Mouse (Mus musculus) A20 (cell line): ENCODE measurements around the gene Celf2.

ENCODE experiments used
- DNase-seq: peaks from one replicate; pipeline ENCODE4 v3.0.0-alpha.2; 2011; ENCODE audit warnings: low read depth, low spot score

Celf2 gene

GRCm38 (mm10) chr2:6553656-6554055 lies 955.7 kb downstream of the Celf2 start:
- no peak for DNase-seq

GRCm38 (mm10) chr2:6549251-6549650 lies 960.1 kb downstream of the Celf2 start:
- no peak for DNase-seq

- no peak for DNase-seq
Observed at GRCm38 (mm10) chr2:6547139-6547664, 962.2 kb downstream of the Celf2 start.

GRCm38 (mm10) chr2:6546462-6547138 lies 962.8 kb downstream of the Celf2 start:
- no peak for DNase-seq

- DNase-seq, result no peak
Observed at GRCm38 (mm10) chr2:6545127-6545931, 964.0 kb downstream of the Celf2 start.

GRCm38 (mm10) chr2:6543650-6544049 lies 965.7 kb downstream of the Celf2 start:
- DNase-seq, result no peak

GRCm38 (mm10) chr2:6542556-6543180 lies 966.7 kb downstream of the Celf2 start:
- DNase-seq, result no peak

GRCm38 (mm10) chr2:6540825-6541224 lies 968.5 kb downstream of the Celf2 start:
- DNase-seq, result no peak

- DNase-seq, result no peak
Observed at GRCm38 (mm10) chr2:6540092-6540491, 969.3 kb downstream of the Celf2 start.

GRCm38 (mm10) chr2:6538500-6538899 lies 970.9 kb downstream of the Celf2 start:
- DNase-seq, result no peak

GRCm38 (mm10) chr2:6538031-6538430 lies 971.3 kb downstream of the Celf2 start:
- DNase-seq, result no peak

- DNase-seq, result no peak
Observed at GRCm38 (mm10) chr2:6537326-6537725, 972.0 kb downstream of the Celf2 start.

GRCm38 (mm10) chr2:6536372-6536771 lies 973.0 kb downstream of the Celf2 start:
- no peak for DNase-seq

GRCm38 (mm10) chr2:6532341-6532740 lies 977.0 kb downstream of the Celf2 start:
- DNase-seq, result no peak

- no peak for DNase-seq
Observed at GRCm38 (mm10) chr2:6528076-6528475, 981.3 kb downstream of the Celf2 start.

- DNase-seq, result no peak
Observed at GRCm38 (mm10) chr2:6526825-6527224, 982.5 kb downstream of the Celf2 start.

GRCm38 (mm10) chr2:6526311-6526710 lies 983.1 kb downstream of the Celf2 start:
- DNase-seq, result no peak

GRCm38 (mm10) chr2:6523924-6524300 lies 985.5 kb downstream of the Celf2 start:
- DNase-seq, result no peak

- DNase-seq, result no peak
Observed at GRCm38 (mm10) chr2:6523261-6523923, 986.0 kb downstream of the Celf2 start.

GRCm38 (mm10) chr2:6522411-6522810 lies 987.0 kb downstream of the Celf2 start:
- DNase-seq, result no peak

GRCm38 (mm10) chr2:6513176-6513575 lies 996.2 kb downstream of the Celf2 start:
- no peak for DNase-seq

GRCm38 (mm10) chr2:6507071-6507470 lies 1002.3 kb downstream of the Celf2 start:
- no peak for DNase-seq
